Mouse (Mus musculus): Measurements from ENCODE around the gene Slc25a10. TPM values are rescaled to one million over a fixed set of nuclear protein-coding genes. Genes with fewer than 3 reads are reported as not detected.

Slc25a10 gene
- polyA plus RNA-seq, 1 experiment, result not detected

GRCm38 (mm10) chr11:120467736-120468092, 23.9 kb upstream of the Slc25a10 start:
- Histone ChIP-seq H3K4me1 (ENCODE audit: control insufficient read depth, insufficient read depth, low read length) (peaks cover 6% of the 10 kb centered on the region; the same call in 1 of the 2 replicates), H3K4me3 (ENCODE audit: insufficient read depth, low read depth, low read length) (peak overlapping the region; percentile 77), H3K27ac (ENCODE audit: insufficient read depth, low read depth, low read length) (no peak overlapping the region)
- WGBS, result under 1% methylated on average over 33 of the region's 33 CpGs
- TF ChIP-seq POLR2A (IDR thresholded peaks at IDR 0.05; ENCODE audit: insufficient read depth, low read depth, low read length) (no peak), CTCF (IDR thresholded peaks at IDR 0.05; ENCODE audit: insufficient read depth, low read depth, low read length) (peak; percentile 14; the same call in 1 of the 2 replicates)

DNA sequence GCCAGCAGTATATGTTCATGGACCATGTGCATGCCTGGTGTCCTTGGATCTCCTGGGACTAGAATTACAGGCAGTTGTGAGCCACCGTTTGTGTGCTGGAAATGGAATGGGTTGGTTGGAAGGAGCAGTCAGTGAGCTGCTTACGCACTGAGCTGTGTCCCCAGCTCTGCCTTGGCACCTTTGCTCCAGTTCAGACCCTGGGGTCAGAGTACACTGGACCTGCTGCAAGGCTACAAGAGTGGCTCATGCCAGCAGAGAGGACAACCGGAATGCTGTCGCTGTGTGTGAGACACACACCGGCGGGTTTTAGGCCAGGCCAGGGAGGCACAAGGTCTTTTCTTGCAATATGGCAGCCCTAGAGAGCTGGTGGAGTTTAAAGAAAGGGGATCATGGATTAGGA, 19.6 kb upstream of the Slc25a10 start:
- TF ChIP-seq CTCF (IDR thresholded peaks at IDR 0.05; ENCODE audit: insufficient read depth, low read depth, low read length) (no peak), POLR2A (IDR thresholded peaks at IDR 0.05; ENCODE audit: insufficient read depth, low read depth, low read length) (no peak)
- Histone ChIP-seq H3K27ac (ENCODE audit: insufficient read depth, low read depth, low read length) (no peak overlapping the region), H3K4me3 (ENCODE audit: insufficient read depth, low read depth, low read length) (no peak overlapping the region), H3K4me1 (ENCODE audit: control insufficient read depth, insufficient read depth, low read length) (no peaks in the 10 kb centered on the region)
- 94% methylated on average over 6 of the region's 6 CpGs for WGBS

DNA sequence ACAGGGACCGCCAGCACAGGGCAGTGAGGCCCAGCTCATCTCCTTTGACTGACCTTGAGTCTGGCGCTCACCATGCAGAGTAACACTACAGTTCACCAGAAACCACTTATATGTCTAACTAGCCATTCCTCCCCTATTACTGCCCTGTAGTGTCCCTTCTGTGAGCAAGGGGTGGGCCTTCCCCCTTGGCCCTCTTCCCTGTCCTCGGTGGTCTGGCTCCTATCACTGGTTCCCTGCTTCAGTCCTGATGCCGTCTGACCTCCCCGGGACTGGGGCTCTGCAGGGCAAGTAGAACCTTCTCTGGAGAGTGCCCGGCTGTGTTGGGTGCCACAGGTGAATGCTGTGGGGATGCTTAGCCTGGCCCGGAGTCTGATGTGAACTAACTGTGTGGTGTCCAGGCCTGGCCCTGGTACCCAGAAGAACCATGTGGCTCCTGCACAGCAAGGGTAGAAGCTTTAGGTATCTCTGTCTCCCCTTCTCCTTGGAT, 8.1 kb upstream of the Slc25a10 start:
- TF ChIP-seq POLR2A (IDR thresholded peaks at IDR 0.05; ENCODE audit: insufficient read depth, low read depth, low read length), result no peak
- no peak for TF ChIP-seq CTCF (IDR thresholded peaks at IDR 0.05; ENCODE audit: insufficient read depth, low read depth, low read length)
- WGBS, result 83% methylated on average over 7 of the region's 7 CpGs
- Histone ChIP-seq H3K4me3 (ENCODE audit: insufficient read depth, low read depth, low read length) (no peak overlapping the region), H3K27ac (ENCODE audit: insufficient read depth, low read depth, low read length) (no peak overlapping the region), H3K4me1 (ENCODE audit: control insufficient read depth, insufficient read depth, low read length) (peaks cover 12% of the 10 kb centered on the region)

DNA sequence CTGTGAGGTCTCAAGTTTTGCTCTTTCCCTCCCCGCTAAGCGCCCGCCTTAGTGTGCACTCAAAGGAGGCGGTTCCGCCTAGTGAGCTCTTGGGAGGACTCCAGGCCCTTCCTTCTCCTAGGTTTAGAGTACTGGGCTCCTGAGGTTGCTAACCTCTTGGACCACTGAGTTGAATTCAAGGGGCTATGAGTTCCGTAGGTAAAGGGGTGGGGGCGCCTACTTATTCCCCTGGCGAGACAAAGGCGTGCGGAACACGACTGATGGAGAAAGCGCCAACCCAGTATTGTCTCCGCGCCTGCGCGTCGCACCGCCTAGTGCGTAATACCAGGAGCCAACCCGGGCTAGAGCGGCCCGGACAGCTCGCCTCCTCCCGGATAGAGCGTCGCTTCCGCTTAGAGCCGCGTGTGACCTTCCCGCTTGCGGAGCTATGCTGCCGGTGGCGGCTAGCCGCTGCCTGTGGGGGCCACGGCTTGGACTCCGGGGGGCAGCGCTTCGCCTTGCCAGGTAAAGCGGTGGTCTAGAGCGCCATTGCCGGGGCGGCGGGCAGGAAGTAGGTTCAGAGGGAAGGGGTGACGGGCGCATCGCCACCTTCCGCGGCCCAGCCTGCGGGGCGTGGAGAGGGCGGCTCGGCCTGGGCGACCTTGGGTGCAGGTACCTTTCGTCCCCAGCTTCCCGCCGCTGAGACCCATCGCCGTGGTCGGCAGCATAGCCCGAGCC, 7.2 kb upstream of the Slc25a10 start, which contains the start of gene Mrpl12:
Gene Mrpl12, plus strand, starts transcription at position 349 of the 717 bp plus-strand sequence.
- Histone ChIP-seq H3K27ac (ENCODE audit: insufficient read depth, low read depth, low read length) (peak within 1 kb of the TSS; percentile 24), H3K4me1 (ENCODE audit: control insufficient read depth, insufficient read depth, low read length) (peaks cover 13% of the 10 kb centered on the region), H3K4me3 (ENCODE audit: insufficient read depth, low read depth, low read length) (peak within 1 kb of the TSS; percentile 64)
- peak; percentile 83; the same call in 1 of the 2 replicates for TF ChIP-seq POLR2A (IDR thresholded peaks at IDR 0.05; ENCODE audit: insufficient read depth, low read depth, low read length)
- TF ChIP-seq CTCF (IDR thresholded peaks at IDR 0.05; ENCODE audit: insufficient read depth, low read depth, low read length), result no peak
- under 1% methylated on average over 60 of the region's 60 CpGs for WGBS

DNA sequence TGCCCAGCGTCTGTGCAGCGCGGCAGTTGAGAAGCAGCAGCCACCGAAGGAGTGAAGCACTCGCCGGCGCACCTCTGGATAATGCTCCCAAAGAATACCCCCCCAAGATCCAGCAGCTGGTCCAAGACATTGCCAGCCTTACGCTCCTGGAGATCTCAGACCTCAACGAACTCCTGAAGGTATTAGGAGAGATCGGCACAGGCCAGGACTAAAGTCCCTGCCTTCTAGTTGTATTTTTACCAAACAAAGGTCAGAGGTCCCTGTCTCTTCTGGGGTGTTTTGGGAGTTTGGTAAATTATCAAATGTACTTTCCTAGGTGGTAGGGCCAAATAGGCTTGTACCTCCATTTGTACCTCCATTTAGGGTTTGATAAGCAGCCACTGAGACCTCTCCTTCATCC, 6.4 kb upstream of the Slc25a10 start:
- TF ChIP-seq POLR2A (IDR thresholded peaks at IDR 0.05; ENCODE audit: insufficient read depth, low read depth, low read length), result no peak
- TF ChIP-seq CTCF (IDR thresholded peaks at IDR 0.05; ENCODE audit: insufficient read depth, low read depth, low read length), result no peak
- 6% methylated on average over 10 of the region's 10 CpGs for WGBS
- Histone ChIP-seq H3K4me3 (ENCODE audit: insufficient read depth, low read depth, low read length) (peak overlapping the region; percentile 64), H3K27ac (ENCODE audit: insufficient read depth, low read depth, low read length) (no peak overlapping the region; the same call in 1 of the 2 replicates), H3K4me1 (ENCODE audit: control insufficient read depth, insufficient read depth, low read length) (peaks cover 15% of the 10 kb centered on the region)

DNA sequence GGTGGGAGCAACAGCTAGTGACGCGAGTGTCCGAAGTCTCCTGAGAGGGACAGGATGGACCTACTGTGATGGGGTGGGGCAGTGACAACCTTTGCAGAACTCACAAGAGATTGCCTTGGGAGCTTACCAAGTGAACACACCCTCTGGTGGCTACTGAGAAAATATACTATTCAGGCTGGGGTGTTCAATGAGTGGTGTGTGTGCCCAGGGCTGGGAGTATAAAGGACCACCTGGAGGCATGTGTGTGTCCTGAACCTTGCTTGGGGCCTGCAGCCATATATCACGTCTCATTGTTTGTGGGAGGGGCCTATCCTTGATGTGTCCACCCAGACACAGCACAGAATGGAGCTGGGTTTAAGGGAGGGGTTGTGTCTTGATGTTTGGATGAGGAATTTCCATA, 3.1 kb upstream of the Slc25a10 start:
- 81% methylated on average over 4 of the region's 4 CpGs for WGBS
- TF ChIP-seq CTCF (IDR thresholded peaks at IDR 0.05; ENCODE audit: insufficient read depth, low read depth, low read length) (no peak), POLR2A (IDR thresholded peaks at IDR 0.05; ENCODE audit: insufficient read depth, low read depth, low read length) (no peak)
- H3K4me1 ChIP-seq (ENCODE audit: control insufficient read depth, insufficient read depth, low read length), result peaks cover 29% of the 10 kb centered on the region
- H3K27ac ChIP-seq (ENCODE audit: insufficient read depth, low read depth, low read length), result no peak overlapping the region
- no peak overlapping the region for H3K4me3 ChIP-seq (ENCODE audit: insufficient read depth, low read depth, low read length)

- TF ChIP-seq POLR2A (IDR thresholded peaks at IDR 0.05; ENCODE audit: insufficient read depth, low read depth, low read length) (no peak), CTCF (IDR thresholded peaks at IDR 0.05; ENCODE audit: insufficient read depth, low read depth, low read length) (peak; percentile 33; the same call in 1 of the 2 replicates)
- peaks cover 23% of the 10 kb centered on the region for H3K4me1 ChIP-seq (ENCODE audit: control insufficient read depth, insufficient read depth, low read length)
- H3K27ac ChIP-seq (ENCODE audit: insufficient read depth, low read depth, low read length), result no peak overlapping the region
- 64% methylated on average over 4 of the region's 4 CpGs for WGBS
- H3K4me3 ChIP-seq (ENCODE audit: insufficient read depth, low read depth, low read length), result no peak overlapping the region
Observed at GRCm38 (mm10) chr11:120489054-120489761, 2.4 kb upstream of the Slc25a10 start.

DNA sequence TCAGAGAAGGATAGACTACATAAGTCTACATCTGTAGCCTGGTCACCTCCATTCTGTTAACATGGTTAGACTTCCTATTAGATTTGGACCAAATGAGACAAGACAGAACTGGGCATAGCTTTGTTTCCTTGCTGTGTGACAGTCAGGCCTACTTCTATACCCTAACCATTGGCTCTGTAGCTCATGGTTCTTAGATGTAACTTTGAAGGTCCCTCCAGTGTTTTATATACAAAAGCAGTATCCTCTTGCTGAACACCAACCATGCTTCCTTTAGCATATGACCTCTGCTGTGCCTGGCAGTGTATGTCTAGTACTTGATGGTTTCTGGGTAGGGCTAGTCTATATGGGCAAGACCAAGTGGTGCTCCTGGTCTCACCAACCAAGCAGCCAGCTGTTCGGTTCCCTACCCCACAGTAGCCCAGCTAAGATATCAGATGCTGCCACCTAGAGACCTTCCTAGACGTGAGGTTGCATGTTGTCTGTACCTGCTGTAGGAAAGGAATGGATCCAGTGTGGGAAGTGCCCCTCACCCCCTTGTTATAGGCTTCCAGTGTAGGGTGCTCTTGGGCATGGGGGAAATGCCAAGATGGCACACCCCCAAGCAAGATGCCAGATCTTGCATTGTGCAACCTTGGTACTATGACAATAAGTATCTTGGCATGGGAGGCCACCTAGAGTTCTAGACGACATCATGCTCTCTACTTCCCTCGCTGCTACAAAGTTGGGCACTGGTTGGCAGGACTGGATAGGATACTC, 1.2 kb upstream of the Slc25a10 start:
- H3K4me3 ChIP-seq (ENCODE audit: insufficient read depth, low read depth, low read length), result no peak overlapping the region
- 0 out of 2 replicates have a peak overlapping the region, but pooled peaks have one; percentile 14 for H3K27ac ChIP-seq (ENCODE audit: insufficient read depth, low read depth, low read length)
- no peak for TF ChIP-seq CTCF (IDR thresholded peaks at IDR 0.05; ENCODE audit: insufficient read depth, low read depth, low read length)
- TF ChIP-seq POLR2A (IDR thresholded peaks at IDR 0.05; ENCODE audit: insufficient read depth, low read depth, low read length), result no peak
- peaks cover 23% of the 10 kb centered on the region for H3K4me1 ChIP-seq (ENCODE audit: control insufficient read depth, insufficient read depth, low read length)
- 24% methylated on average over 4 of the region's 4 CpGs for WGBS
